Mouse (Mus musculus) liver, embryonic 16.5 days (tissue): ENCODE data around the gene Osbpl11. TPM values are rescaled to one million over a fixed set of nuclear protein-coding genes. Genes with fewer than 3 reads are reported as not detected.
"Not testable (repeated sequence)": the region's sequence is repeated elsewhere in the genome, so short reads cannot be mapped to it uniquely, and the experiment has no call there.

ENCODE experiments used
- ATAC-seq: fragments of 200-750 bp; cut with Nextera tagmentation; 2 replicates; pipeline ENCODE4 v1.8.0; 2017; ENCODE audit warnings: low read depth, mild to moderate bottlenecking, moderate number of reproducible peaks, moderate library complexity
- H3K27ac ChIP-seq: fragments of 300-500 bp; sonication (generic); 2 replicates; pipeline ENCODE4 v1.5.1; 2014; ENCODE audit warnings: mild to moderate bottlenecking, low read length
- H3K27me3 ChIP-seq: fragments of 300-500 bp; sonication (generic); 2 replicates; pipeline ENCODE4 v1.6.1; 2014; ENCODE audit warnings: low read depth, low read length, mixed read lengths; ENCODE audit not compliant: control insufficient read depth, insufficient read depth
- H3K36me3 ChIP-seq: fragments of 300-500 bp; sonication (generic); 2 replicates; pipeline ENCODE4 v1.6.1; 2014; ENCODE audit warnings: mild to moderate bottlenecking; ENCODE audit not compliant: control insufficient read depth, insufficient read depth
- H3K4me1 ChIP-seq: fragments of 300-500 bp; sonication (generic); 2 replicates; pipeline ENCODE4 v1.6.1; 2014; ENCODE audit warnings: low read depth, low read length, mixed read lengths; ENCODE audit not compliant: control insufficient read depth
- H3K4me2 ChIP-seq: fragments of 300-500 bp; sonication (generic); 2 replicates; pipeline ENCODE4 v1.6.1; 2014; ENCODE audit warnings: low read depth, low read length, mixed read lengths
- H3K4me3 ChIP-seq: fragments of 300-500 bp; sonication (generic); 2 replicates; pipeline ENCODE4 v1.5.1; 2014; ENCODE audit warnings: low read depth, mild to moderate bottlenecking, low read length
- H3K9ac ChIP-seq: fragments of 300-500 bp; sonication (generic); 2 replicates; pipeline ENCODE4 v1.6.1; 2014; ENCODE audit warnings: low read depth, low read length
- H3K9me3 ChIP-seq: fragments of 300-500 bp; sonication (generic); replicated peaks from 2 replicates; pipeline ENCODE4 v1.6.1; 2016; ENCODE audit warnings: low read length; ENCODE audit not compliant: control insufficient read depth
- WGBS: fragments of 180-500 bp; shearing (Covaris S2); extraction: QIAGEN DNeasy Blood & Tissue Kit; methylation state at CpG from one replicate; pipeline ENCODE4 v1.1.7; 2014; ENCODE audit not compliant: insufficient replicate concordance; 5-methylcytosine and 5-hydroxymethylcytosine counted together
- polyA plus RNA-seq: library from polyadenylated mRNA; unstranded; fragments of >200 nt; fragmentation: Nextera tagmentation; extraction: Ambion mirVana; gene quantifications from 2 replicates; pipeline ENCODE4 v1.2.1, GENCODE M21; 2015

The Osbpl11 gene
- 4.1 and 4.4 TPM in 2 replicates for polyA plus RNA-seq

DNA sequence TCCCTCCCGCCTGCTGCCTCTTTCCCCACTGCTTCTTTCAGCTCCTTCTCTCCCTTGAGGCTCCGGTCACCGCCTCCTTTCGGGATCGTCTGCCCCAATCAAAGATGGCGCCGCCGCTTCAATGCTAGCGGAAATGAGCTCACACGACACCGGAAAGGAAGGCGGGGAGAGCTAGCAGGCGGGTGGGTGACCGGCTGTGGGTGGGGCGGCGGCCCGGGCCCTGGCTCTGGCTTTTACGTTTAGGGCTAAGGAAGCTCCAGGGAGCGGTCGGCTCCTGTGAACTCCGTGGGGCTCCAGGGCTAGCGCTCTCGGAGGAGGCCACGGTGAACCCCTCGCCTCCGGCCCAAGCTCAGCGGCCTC lies at the start of gene Osbpl11:
Gene Osbpl11, plus strand, starts transcription at position 171 of the 360 bp plus-strand sequence.
- Histone ChIP-seq H3K9ac (peak within 1 kb of the TSS; percentile 97), H3K4me3 (peak within 1 kb of the TSS; percentile 93), H3K36me3 (no peaks in the 10 kb centered on the region), H3K4me1 (peaks cover 16% of the 10 kb centered on the region), H3K27me3 (no peaks in the 10 kb centered on the region), H3K9me3 (no peaks in the 10 kb centered on the region), H3K27ac (peak within 1 kb of the TSS; percentile 83), H3K4me2 (peak within 1 kb of the TSS; percentile 97)
- ATAC-seq: peak; percentile 92
- under 1% methylated on average over 27 of the region's 27 CpGs for WGBS

DNA sequence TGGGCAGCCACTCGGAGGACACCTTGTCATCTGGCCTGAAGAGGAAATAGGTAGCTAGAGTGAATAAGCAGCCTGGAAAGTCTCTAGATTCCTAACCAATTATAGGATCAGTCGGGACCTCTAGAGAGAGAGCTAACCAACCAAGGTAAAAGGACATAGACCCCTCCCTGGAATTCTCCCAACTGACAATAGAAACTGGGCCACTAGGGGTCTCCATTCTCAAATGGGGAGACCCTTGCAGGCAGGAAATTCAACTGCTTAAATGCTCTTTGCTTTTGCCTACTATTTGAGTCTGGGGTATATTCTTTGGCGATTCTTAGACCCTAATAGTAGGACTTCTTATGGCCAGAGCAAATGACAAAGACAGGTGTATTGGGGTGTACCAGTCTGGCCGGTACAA lies 49.7 kb upstream of the Osbpl11 start:
- Histone ChIP-seq H3K9ac (no peak overlapping the region), H3K4me1 (no peaks in the 10 kb centered on the region; the same call in 1 of the 2 replicates), H3K4me3 (no peak overlapping the region), H3K36me3 (no peaks in the 10 kb centered on the region), H3K27me3 (no peaks in the 10 kb centered on the region), H3K27ac (no peak overlapping the region), H3K9me3 (no peaks in the 10 kb centered on the region), H3K4me2 (no peak overlapping the region)
- no peak for ATAC-seq
- whole genome bisulfite sequencing: 54% methylated on average over 4 of the region's 4 CpGs

DNA sequence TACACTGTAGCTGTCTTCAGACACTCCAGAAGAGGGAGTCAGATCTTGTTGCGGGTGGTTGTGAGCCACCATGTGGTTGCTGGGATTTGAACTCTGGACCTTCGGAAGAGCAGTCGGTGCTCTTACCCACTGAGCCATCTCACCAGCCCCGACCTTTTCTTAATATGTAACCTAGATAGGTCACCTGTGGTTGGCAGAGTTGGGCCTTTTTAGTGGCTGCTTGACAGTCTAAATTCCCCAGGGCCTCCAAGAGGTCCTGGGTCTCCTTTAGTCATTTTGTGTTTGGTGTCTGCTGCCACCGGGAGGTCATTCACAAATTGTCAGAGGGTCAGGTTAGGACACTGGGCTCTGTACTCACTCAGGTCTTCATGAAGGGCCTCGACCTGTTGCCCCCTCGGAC lies 45.8 kb upstream of the Osbpl11 start:
- not testable (repeated sequence) for H3K4me3 ChIP-seq, H3K36me3 ChIP-seq, ATAC-seq, H3K9ac ChIP-seq, H3K4me1 ChIP-seq, H3K4me2 ChIP-seq, H3K27me3 ChIP-seq, H3K9me3 ChIP-seq, H3K27ac ChIP-seq
- 61% methylated on average over 6 of the region's 7 CpGs for WGBS

DNA sequence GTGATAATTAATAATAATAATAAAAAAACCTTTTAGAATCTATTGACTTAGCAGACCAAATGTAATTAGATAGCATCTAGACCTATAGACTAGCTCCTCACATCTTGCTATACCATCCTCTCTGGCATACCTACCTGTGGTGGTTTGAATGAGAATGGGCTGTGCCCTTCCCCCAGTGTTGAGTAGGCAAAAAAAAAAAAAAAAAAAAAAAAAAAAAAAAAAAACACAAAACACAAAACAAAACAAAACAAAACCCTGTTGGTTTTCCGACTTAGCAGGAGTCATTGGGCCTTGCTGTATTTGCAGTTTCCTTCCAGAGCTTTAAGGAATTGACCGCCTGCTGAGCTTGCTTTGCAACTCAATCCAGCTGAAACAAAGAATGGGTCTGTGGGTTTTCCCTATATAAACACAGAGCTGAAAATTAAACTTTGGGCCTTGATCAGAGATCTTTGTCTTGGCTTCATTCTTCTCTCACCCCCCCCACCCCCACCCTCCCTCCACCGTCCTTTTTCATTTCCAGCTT lies 43.1 kb upstream of the Osbpl11 start:
- no peaks in the 10 kb centered on the region for H3K36me3 ChIP-seq
- no peak overlapping the region for H3K9ac ChIP-seq
- 67% methylated on average over 3 of the region's 3 CpGs for WGBS
- H3K27me3 ChIP-seq: no peaks in the 10 kb centered on the region
- H3K4me3 ChIP-seq: no peak overlapping the region
- H3K9me3 ChIP-seq: no peaks in the 10 kb centered on the region
- H3K4me1 ChIP-seq: no peaks in the 10 kb centered on the region
- H3K4me2 ChIP-seq: no peak overlapping the region
- H3K27ac ChIP-seq: no peak overlapping the region
- ATAC-seq: no peak

DNA sequence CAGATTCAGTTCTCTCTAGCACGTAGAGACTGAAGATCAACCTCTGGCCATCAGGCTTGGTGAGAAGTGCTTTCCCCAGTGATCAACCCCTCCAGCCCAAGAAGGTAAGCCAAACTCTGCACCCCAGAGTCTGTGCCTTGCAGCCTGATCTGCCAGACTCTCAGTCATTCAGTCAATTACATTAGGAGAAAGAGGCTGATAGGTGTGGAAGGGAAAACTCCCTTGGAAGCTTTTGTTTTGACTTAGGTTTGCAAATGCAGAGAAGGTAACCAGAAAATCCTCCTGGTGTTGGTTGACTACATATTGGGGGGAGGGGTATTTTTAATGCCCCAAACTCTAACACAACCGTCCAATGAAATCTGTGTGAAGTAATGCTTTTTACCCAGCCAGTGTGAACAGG lies 41.4 kb upstream of the Osbpl11 start:
- no peak for ATAC-seq
- no peaks in the 10 kb centered on the region for H3K36me3 ChIP-seq
- WGBS: 40% methylated on average over 2 of the region's 2 CpGs

DNA sequence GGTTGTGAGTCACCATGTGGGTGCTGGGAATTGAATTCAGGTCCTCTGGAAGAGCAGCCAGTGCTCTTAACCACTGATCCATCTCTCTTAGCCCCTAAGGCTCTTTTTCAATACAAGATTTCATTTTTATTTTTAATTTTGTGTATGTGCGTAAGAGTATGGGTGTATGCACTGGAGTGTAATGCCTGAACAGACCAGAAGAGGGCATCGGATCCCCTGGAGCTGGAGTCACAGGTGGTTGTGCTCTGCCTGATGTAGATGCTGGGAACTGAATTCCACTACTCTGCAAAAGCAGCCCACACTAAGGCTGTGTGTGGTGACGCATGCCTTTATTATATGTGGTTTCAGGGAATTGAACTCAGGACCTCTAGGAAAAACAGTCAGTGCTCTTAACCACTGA lies 38.7 kb upstream of the Osbpl11 start:
- no peak for ATAC-seq
- Histone ChIP-seq H3K4me2 (no peak overlapping the region), H3K4me1 (no peaks in the 10 kb centered on the region), H3K4me3 (no peak overlapping the region), H3K9me3 (no peaks in the 10 kb centered on the region), H3K36me3 (no peaks in the 10 kb centered on the region), H3K27ac (no peak overlapping the region), H3K9ac (no peak overlapping the region), H3K27me3 (no peaks in the 10 kb centered on the region)
- WGBS: 74% methylated on average over 3 of the region's 3 CpGs

More for the DNA sequence above, 41.4 kb upstream of the Osbpl11 start:
- Histone ChIP-seq H3K4me1 (no peaks in the 10 kb centered on the region), H3K9ac (no peak overlapping the region), H3K4me2 (no peak overlapping the region), H3K9me3 (no peaks in the 10 kb centered on the region), H3K27ac (no peak overlapping the region), H3K27me3 (no peaks in the 10 kb centered on the region), H3K4me3 (no peak overlapping the region)

DNA sequence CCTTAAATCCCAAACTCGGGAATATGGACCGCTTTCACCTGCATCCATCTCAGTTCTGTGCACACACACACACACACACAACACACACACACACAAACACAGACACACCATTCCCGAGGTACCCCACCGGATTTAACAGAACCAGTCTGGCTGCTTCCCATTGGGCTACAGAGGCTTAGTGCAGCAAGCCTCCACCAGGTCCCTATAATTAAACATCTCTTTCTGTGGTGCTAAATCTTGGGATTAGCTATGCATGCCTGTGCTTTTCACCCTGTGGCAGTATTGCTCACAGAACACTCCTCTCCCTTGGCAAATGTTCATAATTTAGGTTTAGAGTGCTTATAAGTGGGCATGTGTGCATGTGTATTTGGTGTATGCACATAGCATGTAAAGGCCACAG lies 36.7 kb upstream of the Osbpl11 start:
- no peak for ATAC-seq
- WGBS: 67% methylated on average over 4 of the region's 4 CpGs
- no peak overlapping the region for H3K4me2 ChIP-seq
- no peaks in the 10 kb centered on the region for H3K27me3 ChIP-seq
- H3K4me1 ChIP-seq: no peaks in the 10 kb centered on the region
- no peaks in the 10 kb centered on the region for H3K9me3 ChIP-seq
- H3K36me3 ChIP-seq: no peaks in the 10 kb centered on the region
- H3K9ac ChIP-seq: no peak overlapping the region
- no peak overlapping the region for H3K4me3 ChIP-seq
- H3K27ac ChIP-seq: no peak overlapping the region

DNA sequence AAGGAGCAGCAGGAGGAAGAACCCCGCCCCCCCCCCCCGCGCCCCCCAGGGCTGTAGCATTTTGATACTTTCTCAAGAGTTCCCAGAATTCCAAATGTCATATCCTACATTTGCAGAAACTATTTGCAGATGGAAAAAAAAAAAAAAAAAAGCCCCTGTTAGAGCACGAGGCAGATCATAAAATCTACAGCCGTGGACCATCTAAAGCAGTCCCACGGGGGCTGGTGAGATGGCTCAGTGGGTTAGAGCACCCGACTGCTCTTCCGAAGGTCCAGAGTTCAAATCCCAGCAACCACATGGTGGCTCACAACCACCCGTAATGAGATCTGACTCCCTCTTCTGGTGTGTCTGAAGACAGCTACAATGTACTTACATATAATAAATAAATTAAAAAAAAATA lies 34.0 kb upstream of the Osbpl11 start:
- not testable (repeated sequence) for ATAC-seq

DNA sequence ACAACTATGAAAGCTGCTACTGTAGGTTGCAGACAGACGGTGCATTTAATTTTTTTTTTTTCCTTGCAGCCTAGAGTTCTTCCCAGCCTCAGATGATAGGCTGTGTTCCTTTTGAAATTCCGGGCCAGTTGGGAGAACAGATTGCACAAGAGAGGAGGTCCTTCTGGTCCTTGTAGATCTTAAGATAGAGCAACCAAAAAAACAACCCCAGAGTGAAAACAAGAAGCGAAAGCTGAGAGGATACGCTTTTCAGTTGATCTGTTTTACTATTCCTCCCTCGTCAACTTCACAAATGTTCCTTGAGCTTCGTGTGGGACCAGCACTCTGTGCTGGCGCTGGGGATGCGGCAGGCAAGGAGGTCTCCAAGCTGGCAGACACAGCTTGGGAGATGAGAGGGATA lies 33.3 kb upstream of the Osbpl11 start:
- H3K4me2 ChIP-seq: no peak overlapping the region
- no peaks in the 10 kb centered on the region for H3K36me3 ChIP-seq
- no peak overlapping the region for H3K27ac ChIP-seq
- 56% methylated on average over 8 of the region's 8 CpGs for WGBS
- no peak overlapping the region for H3K9ac ChIP-seq
- no peak overlapping the region for H3K4me3 ChIP-seq
- ATAC-seq: no peak
- no peaks in the 10 kb centered on the region for H3K27me3 ChIP-seq
- H3K4me1 ChIP-seq: no peaks in the 10 kb centered on the region
- no peaks in the 10 kb centered on the region for H3K9me3 ChIP-seq

More for the DNA sequence above, 34.0 kb upstream of the Osbpl11 start:
- H3K4me1 ChIP-seq, H3K4me3 ChIP-seq, H3K27me3 ChIP-seq, H3K36me3 ChIP-seq, H3K4me2 ChIP-seq, H3K9me3 ChIP-seq, H3K27ac ChIP-seq, H3K9ac ChIP-seq: not testable (repeated sequence)
- WGBS: 60% methylated on average over 9 of the region's 9 CpGs
